Mouse (Mus musculus) MEL (cell line): Measurements from ENCODE around the gene Cela1. TPM values are rescaled to one million over a fixed set of nuclear protein-coding genes. Genes with fewer than 3 reads are reported as not detected.

Experiments
- DNase-seq: peaks from one replicate; pipeline ENCODE4 v3.0.0; 2011; ENCODE audit warnings: low read depth, low spot score
- H3K27ac ChIP-seq: 2 replicates; pipeline ENCODE4 v1.5.1; 2012; ENCODE audit warnings: low read depth, mild to moderate bottlenecking, control low read depth, low read length, moderate library complexity; ENCODE audit not compliant: control insufficient read depth
- H3K27me3 ChIP-seq, 2 experiments: fragments of 150-350 bp in 1 of 2; sonication (generic) in 1 of 2; 2 replicates each; pipeline ENCODE4 v1.6.1; 2012; ENCODE audit warnings: low read length in 2 of 2, mild to moderate bottlenecking in 2 of 2, improper control_type of control experiment in 1 of 2, moderate library complexity in 1 of 2; ENCODE audit not compliant: insufficient read depth in 2 of 2, control insufficient read depth in 1 of 2
- H3K36me3 ChIP-seq, 2 experiments: 2 replicates each; pipeline ENCODE4 v1.6.1; 2012 to 2014; ENCODE audit warnings: low read length in 2 of 2, improper control_type of control experiment in 1 of 2, inconsistent platforms in 1 of 2, mild to moderate bottlenecking in 1 of 2; ENCODE audit not compliant: insufficient read depth in 2 of 2, control insufficient read depth in 1 of 2
- H3K4me1 ChIP-seq, 2 experiments: fragments of 150-350 bp in 1 of 2; sonication (generic) in 1 of 2; 2 replicates each; pipeline ENCODE4 v1.6.1; 2012; ENCODE audit warnings: low read length in 2 of 2, improper control_type of control experiment in 1 of 2, mild to moderate bottlenecking in 1 of 2; ENCODE audit not compliant: insufficient read depth in 2 of 2, control insufficient read depth in 1 of 2
- H3K4me3 ChIP-seq, 2 experiments: fragments of 150-350 bp in 1 of 2; sonication (generic) in 1 of 2; 2 replicates each; pipeline ENCODE4 v1.5.1; 2012; ENCODE audit warnings: low read depth in 2 of 2, low read length in 2 of 2, mild to moderate bottlenecking in 2 of 2, moderate library complexity in 2 of 2, control low read depth in 1 of 2, improper control_type of control experiment in 1 of 2; ENCODE audit not compliant: control insufficient read depth in 1 of 2, insufficient read depth in 1 of 2
- H3K79me2 ChIP-seq: 2 replicates; pipeline ENCODE4 v1.6.1; 2012; ENCODE audit warnings: mild to moderate bottlenecking, low read length, moderate library complexity; ENCODE audit not compliant: control insufficient read depth, poor library complexity, insufficient read depth
- H3K9ac ChIP-seq: 2 replicates; pipeline ENCODE4 v1.6.1; 2012; ENCODE audit warnings: low read depth, mild to moderate bottlenecking, control low read depth, low read length, moderate library complexity; ENCODE audit not compliant: control insufficient read depth, poor library complexity, severe bottlenecking
- H3K9me3 ChIP-seq: fragments of 150-350 bp; sonication (generic); replicated peaks from 2 replicates; pipeline ENCODE4 v1.6.1; 2012; ENCODE audit warnings: mild to moderate bottlenecking, low read length, improper control_type of control experiment, moderate library complexity; ENCODE audit not compliant: insufficient read depth
- CHD1 ChIP-seq: IDR thresholded peaks from 2 replicates; pipeline ENCODE4 v1.6.1; 2012; ENCODE audit warnings: low read depth, mild to moderate bottlenecking, inconsistent platforms, low read length, improper control_type of control experiment
- CHD2 ChIP-seq: IDR thresholded peaks from 2 replicates; pipeline ENCODE4 v1.6.1; 2011; ENCODE audit warnings: low read length, improper control_type of control experiment
- CTCF ChIP-seq, 3 experiments: IDR thresholded peaks in 2 of 3; conservative IDR thresholded peaks in 1 of 3; 2 replicates each; pipeline ENCODE4 v1.5.1; 2011 to 2012; ENCODE audit warnings: low read length in 3 of 3, low read depth in 2 of 3, mild to moderate bottlenecking in 2 of 3, improper control_type of control experiment in 1 of 3, inconsistent platforms in 1 of 3, mixed read lengths in 1 of 3, moderate library complexity in 1 of 3; ENCODE audit not compliant: control insufficient read depth in 1 of 3, insufficient read depth in 1 of 3, poor library complexity in 1 of 3, severe bottlenecking in 1 of 3
- E2F4 ChIP-seq: IDR thresholded peaks from 2 replicates; pipeline ENCODE4 v1.6.1; 2011; ENCODE audit warnings: low read depth, low read length, improper control_type of control experiment, borderline replicate concordance
- EP300 ChIP-seq, 2 experiments: IDR thresholded peaks; 2 replicates each; pipeline ENCODE4 v1.6.1; 2011; ENCODE audit warnings: improper control_type of control experiment in 2 of 2, low read length in 2 of 2, low read depth in 1 of 2, mild to moderate bottlenecking in 1 of 2
- GATA1 ChIP-seq: IDR thresholded peaks from 2 replicates; pipeline ENCODE4 v1.6.1; 2011; ENCODE audit warnings: low read depth, low read length, improper control_type of control experiment
- JUND ChIP-seq: IDR thresholded peaks from 2 replicates; pipeline ENCODE4 v1.6.1; 2011; ENCODE audit warnings: low read depth, mild to moderate bottlenecking, improper control_type of control experiment, low read length
- MAFK ChIP-seq: IDR thresholded peaks from 2 replicates; pipeline ENCODE4 v1.6.1; 2011; ENCODE audit warnings: low read depth, mild to moderate bottlenecking, low read length, improper control_type of control experiment, borderline replicate concordance
- MXI1 ChIP-seq: IDR thresholded peaks from 2 replicates; pipeline ENCODE4 v1.6.1; 2011; ENCODE audit warnings: mild to moderate bottlenecking, low read depth, low read length, improper control_type of control experiment
- NELFE ChIP-seq: IDR thresholded peaks from 2 replicates; pipeline ENCODE4 v1.6.1; 2011; ENCODE audit warnings: low read depth, low read length, improper control_type of control experiment
- NRF1 ChIP-seq: IDR thresholded peaks from 2 replicates; pipeline ENCODE4 v1.6.1; 2014; ENCODE audit warnings: low read depth, mild to moderate bottlenecking, inconsistent platforms, low read length, improper control_type of control experiment, moderate library complexity; ENCODE audit not compliant: poor library complexity, insufficient read depth, severe bottlenecking
- POLR2AphosphoS2 ChIP-seq: IDR thresholded peaks from 2 replicates; pipeline ENCODE4 v1.6.1; 2011; ENCODE audit warnings: low read length, improper control_type of control experiment
- POLR2AphosphoS5 ChIP-seq: IDR thresholded peaks from 2 replicates; pipeline ENCODE4 v1.6.1; 2012; ENCODE audit warnings: low read depth, borderline replicate concordance, mild to moderate bottlenecking, inconsistent platforms, low read length, moderate library complexity, mixed read lengths
- RCOR1 ChIP-seq: IDR thresholded peaks from 2 replicates; pipeline ENCODE4 v1.6.1; 2012; ENCODE audit warnings: low read depth, mild to moderate bottlenecking, inconsistent platforms, low read length, improper control_type of control experiment
- SMC3 ChIP-seq: IDR thresholded peaks from 2 replicates; pipeline ENCODE4 v1.6.1; 2011; ENCODE audit warnings: low read depth, low read length, improper control_type of control experiment
- TBP ChIP-seq: IDR thresholded peaks from 2 replicates; pipeline ENCODE4 v1.8.0; 2011; ENCODE audit warnings: low read depth, low read length, improper control_type of control experiment
- UBTF ChIP-seq: IDR thresholded peaks from 2 replicates; pipeline ENCODE4 v1.6.1; 2012; ENCODE audit warnings: low read depth, mild to moderate bottlenecking, inconsistent platforms, low read length, improper control_type of control experiment, moderate library complexity, borderline replicate concordance; ENCODE audit not compliant: insufficient read depth
- polyA plus RNA-seq, 2 experiments: library from polyadenylated mRNA; stranded (reverse) in 1 of 2; unstranded in 1 of 2; fragments of >175 nt in 1 of 2; fragments of >200 nt in 1 of 2; gene quantifications; 2 replicates each; pipeline versions ENCODE4 v1.2.1 to v1.2.4; 2012; ENCODE audit warnings: low replicate concordance in 2 of 2, low read depth in 1 of 2; ENCODE audit not compliant: insufficient read length in 2 of 2, insufficient read depth in 1 of 2, missing spikeins in 1 of 2
- total RNA-seq: library from RNA; depleted of rRNA; stranded (reverse); fragments of 300-350 nt; gene quantifications from 2 replicates; pipeline ENCODE4 v1.2.3, GENCODE M21; 2012

Gene Cela1
- total and polyA plus RNA-seq, 3 experiments: 51.4 to 60.3 TPM; not detected in 1

- TF ChIP-seq POLR2AphosphoS5 (no peak), TBP (no peak), NRF1 (no peak), NELFE (no peak), JUND (no peak), CHD1 (no peak), GATA1 (no peak), E2F4 (no peak), CTCF (IDR thresholded peaks at IDR 0.05 in 2 of 3, conservative IDR thresholded peaks at IDR 0.05 in 1 of 3; ENCODE audit: control insufficient read depth in 1 of 3, insufficient read depth in 1 of 3, low read depth in 2 of 3, low read length in 3 of 3, poor library complexity in 1 of 3, severe bottlenecking in 1 of 3) (no peak), MAFK (no peak), EP300 (IDR thresholded peaks at IDR 0.05; ENCODE audit: low read depth in 1 of 2, low read length in 2 of 2) (no peak)
- Histone ChIP-seq H3K4me1 (peaks cover 20 to 34% of the 10 kb centered on the region in 2 experiments), H3K4me3 (no peak overlapping the region), H3K9ac (no peak overlapping the region), H3K9me3 (no peaks in the 10 kb centered on the region), H3K36me3 (peaks cover 2 to 23% of the 10 kb centered on the region in 2 experiments; a peak in 3 of 4 replicates), H3K79me2 (no peaks in the 10 kb centered on the region), H3K27ac (no peak overlapping the region), H3K27me3 (no peaks in the 10 kb centered on the region)
- DNase-seq: no peak
Observed at GRCm38 (mm10) chr15:100722026-100722425, 34.3 kb upstream of the Cela1 start.

GRCm38 (mm10) chr15:100721445-100721844 lies 33.7 kb upstream of the Cela1 start:
- no peak overlapping the region for H3K4me3 ChIP-seq
- no peak overlapping the region for H3K9ac ChIP-seq
- no peak for DNase-seq
- no peak overlapping the region for H3K27ac ChIP-seq
- no peaks in the 10 kb centered on the region for H3K9me3 ChIP-seq
- TF ChIP-seq CTCF (IDR thresholded peaks at IDR 0.05 in 2 of 3, conservative IDR thresholded peaks at IDR 0.05 in 1 of 3; ENCODE audit: control insufficient read depth in 1 of 3, insufficient read depth in 1 of 3, low read depth in 2 of 3, low read length in 3 of 3, poor library complexity in 1 of 3, severe bottlenecking in 1 of 3): 0 out of 6 replicates have a peak, but pooled peaks of 1 of the 3 experiments have one; percentile 11
- TF ChIP-seq SMC3: peak; percentile 20; the same call in 1 of the 2 replicates
- no peak for TF ChIP-seq MXI1
- no peaks in the 10 kb centered on the region for H3K27me3 ChIP-seq
- no peaks in the 10 kb centered on the region for H3K79me2 ChIP-seq
- peaks cover 2 to 23% of the 10 kb centered on the region in 2 experiments; a peak in 3 of 4 replicates for H3K36me3 ChIP-seq
- peaks cover 20 to 34% of the 10 kb centered on the region in 2 experiments for H3K4me1 ChIP-seq

- H3K4me3 ChIP-seq: no peak overlapping the region
- no peak for DNase-seq
- no peak overlapping the region for H3K9ac ChIP-seq
- H3K27ac ChIP-seq: no peak overlapping the region
- no peaks in the 10 kb centered on the region for H3K79me2 ChIP-seq
- H3K36me3 ChIP-seq: peaks cover 2 to 23% of the 10 kb centered on the region in 2 experiments; a peak in 3 of 4 replicates
- no peaks in the 10 kb centered on the region for H3K9me3 ChIP-seq
- TF ChIP-seq RCOR1 (no peak), CHD2 (no peak), SMC3 (no peak), POLR2AphosphoS2 (no peak), TBP (no peak), NELFE (no peak), UBTF (no peak), EP300 (IDR thresholded peaks at IDR 0.05; ENCODE audit: low read depth in 1 of 2, low read length in 2 of 2) (no peak)
- no peaks in the 10 kb centered on the region for H3K27me3 ChIP-seq
- peaks cover 20 to 34% of the 10 kb centered on the region in 2 experiments for H3K4me1 ChIP-seq
Observed at GRCm38 (mm10) chr15:100720066-100720465, 32.3 kb upstream of the Cela1 start.
